Mouse (Mus musculus): Measurements from ENCODE around the gene Serpina7. TPM values are rescaled to one million over a fixed set of nuclear protein-coding genes. Genes with fewer than 3 reads are reported as not detected.

Gene Serpina7
- not detected in 4 replicates for total RNA-seq (2023; ENCODE audit: inconsistent age)

DNA sequence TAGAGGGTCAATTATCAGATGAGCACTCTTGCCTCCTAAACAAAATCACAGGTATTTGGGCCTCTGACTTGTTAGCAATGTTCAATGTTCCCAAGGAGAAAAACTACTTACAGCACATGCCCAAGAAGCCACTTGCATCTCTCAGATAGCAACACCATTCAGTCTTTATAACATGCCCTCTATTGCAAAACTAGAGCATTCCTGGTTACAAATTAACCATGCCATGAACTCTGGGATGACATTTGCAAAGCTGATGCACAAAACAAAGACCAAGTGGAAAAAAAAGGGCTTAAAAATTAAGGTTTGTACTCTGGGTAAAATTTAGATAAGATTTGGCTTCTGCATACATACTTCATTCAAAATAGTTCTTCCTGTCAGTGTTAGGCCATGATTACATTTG is at the start of gene Serpina7:
Gene Serpina7, minus strand, starts transcription at position 160 of the 400 bp plus-strand sequence.

DNA sequence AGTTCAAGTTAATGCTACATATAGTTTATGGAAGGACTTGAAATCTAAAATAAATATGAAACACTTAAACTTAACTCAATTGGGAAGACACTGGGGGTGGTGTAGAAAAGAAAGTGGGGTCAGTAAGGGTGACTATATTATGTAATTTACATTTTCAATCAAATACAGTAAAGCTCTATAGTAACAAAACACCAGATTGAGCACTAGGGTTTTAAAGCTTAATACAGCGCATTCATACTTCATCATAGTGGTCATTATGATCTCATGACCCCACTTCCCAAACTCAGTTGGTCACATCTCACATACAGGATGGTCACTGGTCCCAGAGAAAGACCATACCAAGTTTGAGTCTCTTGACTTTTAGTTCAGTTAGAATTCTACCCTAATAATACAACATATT is 907 bp upstream of the Serpina7 start, which contains the start of gene 4930513O06Rik:
Gene 4930513O06Rik, plus strand, starts transcription at position 301 of the 400 bp plus-strand sequence.

Other genes with a start within 250 kb of the Serpina7 start
- not detected in 4 replicates for gene Nrk, start 170.8 kb downstream of the Serpina7 start, total RNA-seq (2023; ENCODE audit: inconsistent age)
- not detected in 4 replicates for gene 4930513O06Rik, start 1.0 kb upstream of the Serpina7 start, total RNA-seq (2023; ENCODE audit: inconsistent age)
- gene 4933428M09Rik, start 94.0 kb upstream of the Serpina7 start, total RNA-seq (2023; ENCODE audit: inconsistent age), result not detected in 4 replicates
- gene Mum1l1, start 124.8 kb upstream of the Serpina7 start, total RNA-seq (2023; ENCODE audit: inconsistent age), result 0.30 TPM in 1 of 4 replicates, not detected in the others
- not detected in 4 replicates for gene Trap1a, start 248.4 kb upstream of the Serpina7 start, total RNA-seq (2023; ENCODE audit: inconsistent age)